Mouse (Mus musculus): ENCODE results near the gene Tceal8.
"Not testable (repeated sequence)": the region's sequence is repeated elsewhere in the genome, so short reads cannot be mapped to it uniquely, and the experiment has no call there.

Gene Tceal8

GRCm38 (mm10) chrX:136172118-136172551 is at the start of gene Tceal8:
TSS of gene Tceal8 (minus strand) at chrX:136172342.
- DNase-seq (ENCODE audit: low spot score) = peak; percentile 37

- no peak for DNase-seq (ENCODE audit: low spot score)
Observed at GRCm38 (mm10) chrX:136216303-136216702, 44.2 kb upstream of the Tceal8 start.

- not testable (repeated sequence) for DNase-seq (ENCODE audit: low spot score)
Observed at GRCm38 (mm10) chrX:136214729-136215677, 42.9 kb upstream of the Tceal8 start, which contains the start of the genes Tceal7 and Bex1. TSS of gene Tceal7 (plus strand) at chrX:136214779. TSS of gene Bex1 (minus strand) at chrX:136215513.

GRCm38 (mm10) chrX:136213396-136213795 is 41.3 kb upstream of the Tceal8 start:
- no peak for DNase-seq (ENCODE audit: low spot score)

GRCm38 (mm10) chrX:136204406-136204805 is 32.3 kb upstream of the Tceal8 start:
- DNase-seq (ENCODE audit: low spot score) = no peak

- peak; percentile 29 for DNase-seq (ENCODE audit: low spot score)
Observed at GRCm38 (mm10) chrX:136203664-136204066, 31.5 kb upstream of the Tceal8 start, which contains the start of gene Tceal5. TSS of gene Tceal5 (minus strand) at chrX:136203876.

- DNase-seq (ENCODE audit: low spot score) = no peak
Observed at GRCm38 (mm10) chrX:136203257-136203656, 31.1 kb upstream of the Tceal8 start.

- no peak for DNase-seq (ENCODE audit: low spot score)
Observed at GRCm38 (mm10) chrX:136196873-136197272, 24.7 kb upstream of the Tceal8 start.

GRCm38 (mm10) chrX:136195193-136195944 is 23.2 kb upstream of the Tceal8 start:
- no peak for DNase-seq (ENCODE audit: low spot score)

GRCm38 (mm10) chrX:136183107-136183506 is 11.0 kb upstream of the Tceal8 start:
- DNase-seq (ENCODE audit: low spot score) = no peak

- no peak for DNase-seq (ENCODE audit: low spot score)
Observed at GRCm38 (mm10) chrX:136180897-136181553, 8.9 kb upstream of the Tceal8 start.

- no peak for DNase-seq (ENCODE audit: low spot score)
Observed at GRCm38 (mm10) chrX:136172786-136173185, 644 bp upstream of the Tceal8 start.

- peak; percentile 1 for DNase-seq (ENCODE audit: low spot score)
Observed at GRCm38 (mm10) chrX:136171189-136172117, 689 bp downstream of the Tceal8 start.

- no peak for DNase-seq (ENCODE audit: low spot score)
Observed at GRCm38 (mm10) chrX:136170625-136171024, 1.5 kb downstream of the Tceal8 start.

GRCm38 (mm10) chrX:136144195-136144594 is 27.9 kb downstream of the Tceal8 start:
- DNase-seq (ENCODE audit: low spot score) = no peak

GRCm38 (mm10) chrX:136143711-136144110 is 28.4 kb downstream of the Tceal8 start:
- DNase-seq (ENCODE audit: low spot score) = no peak

- DNase-seq (ENCODE audit: low spot score) = no peak
Observed at GRCm38 (mm10) chrX:136141385-136141784, 30.8 kb downstream of the Tceal8 start.

GRCm38 (mm10) chrX:136139640-136140004 is 32.5 kb downstream of the Tceal8 start:
- DNase-seq (ENCODE audit: low spot score) = not testable (repeated sequence)

- DNase-seq (ENCODE audit: low spot score) = not testable (repeated sequence)
Observed at GRCm38 (mm10) chrX:136138827-136139639, 33.1 kb downstream of the Tceal8 start, which contains the start of gene Bex4. TSS of gene Bex4 (plus strand) at chrX:136138996.

GRCm38 (mm10) chrX:136135559-136135958 is 36.6 kb downstream of the Tceal8 start:
- DNase-seq (ENCODE audit: low spot score) = no peak
